Mouse (Mus musculus): Measurements from ENCODE around the gene C1ql4.

DNA sequence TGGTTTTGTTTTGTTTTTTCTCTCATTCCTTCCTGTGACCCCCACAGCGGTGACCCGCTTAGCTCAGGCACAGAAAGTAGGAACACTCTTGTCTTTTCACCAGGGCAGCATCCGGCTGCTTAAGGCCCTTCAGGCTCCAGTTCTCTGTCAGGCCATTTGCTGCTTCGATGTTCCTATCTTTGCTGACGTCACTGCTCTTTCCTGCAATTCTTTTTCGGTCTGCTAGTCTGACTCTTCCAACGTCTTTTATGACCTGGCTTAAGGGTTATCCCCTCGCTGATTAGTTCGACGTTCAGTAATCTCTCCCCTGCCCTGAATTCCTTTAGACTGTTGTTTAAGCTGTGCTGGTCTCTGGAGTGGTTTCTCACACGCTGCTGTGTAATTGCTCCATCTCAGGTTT lies 28.9 kb upstream of the C1ql4 start:
- TF ChIP-seq CTCF (IDR thresholded peaks at IDR 0.05) (no peak), EP300 (IDR thresholded peaks at IDR 0.05; ENCODE audit: insufficient read depth, low read depth, low read length) (no peak), POLR2A (IDR thresholded peaks at IDR 0.05; ENCODE audit: insufficient read depth, low read depth, low read length) (no peak)

Measured in heart, adult 2 months (tissue).